Mouse (Mus musculus): Measurements from ENCODE around the gene Wwc2. TPM values are rescaled to one million over a fixed set of nuclear protein-coding genes. Genes with fewer than 3 reads are reported as not detected.

Gene Wwc2
- total and polyA plus RNA-seq, 2 experiments from 2014 or later = 5.3 to 11.2 TPM

GRCm38 (mm10) chr8:47902704-47903103 is 88.0 kb downstream of the Wwc2 start:
- TF ChIP-seq CTCF (IDR thresholded peaks at IDR 0.05; ENCODE audit: low read depth) = no peak
- 94% methylated on average over 3 of the region's 3 CpGs for WGBS
- no peak overlapping the region for H3K27ac ChIP-seq
- DNase-seq (ENCODE audit: low spot score) (no peak), ATAC-seq (no peak)
- no peak overlapping the region for H3K4me2 ChIP-seq (ENCODE audit: low read depth, low read length)
- H3K9ac ChIP-seq (replicated peaks; ENCODE audit: low read length) = no peak overlapping the region
- H3K4me3 ChIP-seq (ENCODE audit: low read length) = no peak overlapping the region
- no peaks in the 10 kb centered on the region for H3K4me1 ChIP-seq (ENCODE audit: insufficient read depth, low read length)
- no peaks in the 10 kb centered on the region for H3K27me3 ChIP-seq (ENCODE audit: insufficient read depth, low read length)
- H3K36me3 ChIP-seq (ENCODE audit: insufficient read depth, low read length) = no peaks in the 10 kb centered on the region
- no peaks in the 10 kb centered on the region for H3K9me3 ChIP-seq (ENCODE audit: low read length)

- DNase-seq (ENCODE audit: low spot score) (no peak), ATAC-seq (no peak)
- no peak for TF ChIP-seq CTCF (IDR thresholded peaks at IDR 0.05; ENCODE audit: low read depth)
- 93% methylated on average over 9 of the region's 9 CpGs for WGBS
- H3K4me3 ChIP-seq (ENCODE audit: low read length) = no peak overlapping the region
- no peaks in the 10 kb centered on the region for H3K27me3 ChIP-seq (ENCODE audit: insufficient read depth, low read length)
- H3K4me2 ChIP-seq (ENCODE audit: low read depth, low read length) = no peak overlapping the region
- no peaks in the 10 kb centered on the region for H3K4me1 ChIP-seq (ENCODE audit: insufficient read depth, low read length)
- no peak overlapping the region for H3K9ac ChIP-seq (replicated peaks; ENCODE audit: low read length)
- H3K9me3 ChIP-seq (ENCODE audit: low read length) = no peaks in the 10 kb centered on the region
- H3K36me3 ChIP-seq (ENCODE audit: insufficient read depth, low read length) = no peaks in the 10 kb centered on the region
- no peak overlapping the region for H3K27ac ChIP-seq
These were observed 90.4 kb downstream of the Wwc2 start for GRCm38 (mm10) chr8:47900361-47900760.

- no peak overlapping the region for H3K27ac ChIP-seq
- no peak overlapping the region for H3K4me3 ChIP-seq (ENCODE audit: low read length)
- H3K4me1 ChIP-seq (ENCODE audit: insufficient read depth, low read length) = no peaks in the 10 kb centered on the region
- ATAC-seq (no peak), DNase-seq (ENCODE audit: low spot score) (no peak)
- no peaks in the 10 kb centered on the region for H3K36me3 ChIP-seq (ENCODE audit: insufficient read depth, low read length)
- H3K9me3 ChIP-seq (ENCODE audit: low read length) = no peaks in the 10 kb centered on the region
- WGBS = 95% methylated on average over 3 of the region's 3 CpGs
- no peak for TF ChIP-seq CTCF (IDR thresholded peaks at IDR 0.05; ENCODE audit: low read depth)
- no peaks in the 10 kb centered on the region for H3K27me3 ChIP-seq (ENCODE audit: insufficient read depth, low read length)
- H3K4me2 ChIP-seq (ENCODE audit: low read depth, low read length) = no peak overlapping the region
- H3K9ac ChIP-seq (replicated peaks; ENCODE audit: low read length) = no peak overlapping the region
These were observed 90.8 kb downstream of the Wwc2 start for GRCm38 (mm10) chr8:47899891-47900290.

- no peak for TF ChIP-seq CTCF (IDR thresholded peaks at IDR 0.05; ENCODE audit: low read depth)
- Histone ChIP-seq H3K36me3 (ENCODE audit: insufficient read depth, low read length) (no peaks in the 10 kb centered on the region), H3K27ac (no peak overlapping the region), H3K4me3 (ENCODE audit: low read length) (no peak overlapping the region), H3K9me3 (ENCODE audit: low read length) (no peaks in the 10 kb centered on the region), H3K4me1 (ENCODE audit: insufficient read depth, low read length) (0 out of 2 replicates have a peak, but pooled peaks cover 3% of the 10 kb centered on the region), H3K4me2 (ENCODE audit: low read depth, low read length) (no peak overlapping the region), H3K27me3 (ENCODE audit: insufficient read depth, low read length) (no peaks in the 10 kb centered on the region), H3K9ac (replicated peaks; ENCODE audit: low read length) (no peak overlapping the region)
- over 99% methylated on average over 3 of the region's 3 CpGs for WGBS
- DNase-seq (ENCODE audit: low spot score) (no peak), ATAC-seq (no peak)
These were observed 98.3 kb downstream of the Wwc2 start for GRCm38 (mm10) chr8:47892419-47892818.

GRCm38 (mm10) chr8:47891641-47892040 is 99.1 kb downstream of the Wwc2 start:
- 0 out of 2 replicates have a peak, but pooled peaks cover 3% of the 10 kb centered on the region for H3K4me1 ChIP-seq (ENCODE audit: insufficient read depth, low read length)
- ATAC-seq = no peak
- WGBS = 71% methylated on average over 13 of the region's 13 CpGs

GRCm38 (mm10) chr8:47890814-47891210 is 99.9 kb downstream of the Wwc2 start:
- H3K4me3 ChIP-seq (ENCODE audit: low read length) = no peak overlapping the region
- ATAC-seq (no peak), DNase-seq (ENCODE audit: low spot score) (no peak)
- H3K27me3 ChIP-seq (ENCODE audit: insufficient read depth, low read length) = no peaks in the 10 kb centered on the region
- no peaks in the 10 kb centered on the region for H3K9me3 ChIP-seq (ENCODE audit: low read length)
- H3K4me2 ChIP-seq (ENCODE audit: low read depth, low read length) = no peak overlapping the region
- WGBS = 79% methylated on average over 13 of the region's 13 CpGs
- no peaks in the 10 kb centered on the region for H3K36me3 ChIP-seq (ENCODE audit: insufficient read depth, low read length)
- 0 out of 2 replicates have a peak, but pooled peaks cover 3% of the 10 kb centered on the region for H3K4me1 ChIP-seq (ENCODE audit: insufficient read depth, low read length)
- no peak overlapping the region for H3K9ac ChIP-seq (replicated peaks; ENCODE audit: low read length)
- no peak overlapping the region for H3K27ac ChIP-seq
- no peak for TF ChIP-seq CTCF (IDR thresholded peaks at IDR 0.05; ENCODE audit: low read depth)

More at GRCm38 (mm10) chr8:47891641-47892040, 99.1 kb downstream of the Wwc2 start:
- no peaks in the 10 kb centered on the region for H3K27me3 ChIP-seq (ENCODE audit: insufficient read depth, low read length)
- no peak overlapping the region for H3K27ac ChIP-seq
- H3K9me3 ChIP-seq (ENCODE audit: low read length) = no peaks in the 10 kb centered on the region
- H3K9ac ChIP-seq (replicated peaks; ENCODE audit: low read length) = no peak overlapping the region
- H3K36me3 ChIP-seq (ENCODE audit: insufficient read depth, low read length) = no peaks in the 10 kb centered on the region
- no peak for DNase-seq (ENCODE audit: low spot score)
- TF ChIP-seq CTCF (IDR thresholded peaks at IDR 0.05; ENCODE audit: low read depth) = no peak
- H3K4me3 ChIP-seq (ENCODE audit: low read length) = no peak overlapping the region
- H3K4me2 ChIP-seq (ENCODE audit: low read depth, low read length) = no peak overlapping the region

GRCm38 (mm10) chr8:47889936-47890813 is 100.5 kb downstream of the Wwc2 start:
- no peak overlapping the region for H3K27ac ChIP-seq
- WGBS = 58% methylated on average over 23 of the region's 23 CpGs

More at GRCm38 (mm10) chr8:47889936-47890813, 100.5 kb downstream of the Wwc2 start:
- Histone ChIP-seq H3K9me3 (ENCODE audit: low read length) (no peaks in the 10 kb centered on the region), H3K27me3 (ENCODE audit: insufficient read depth, low read length) (no peaks in the 10 kb centered on the region), H3K4me1 (ENCODE audit: insufficient read depth, low read length) (0 out of 2 replicates have a peak, but pooled peaks cover 3% of the 10 kb centered on the region), H3K4me2 (ENCODE audit: low read depth, low read length) (0 out of 2 replicates have a peak overlapping the region, but pooled peaks have one; percentile 18), H3K4me3 (ENCODE audit: low read length) (no peak overlapping the region), H3K9ac (replicated peaks; ENCODE audit: low read length) (no peak overlapping the region), H3K36me3 (ENCODE audit: insufficient read depth, low read length) (no peaks in the 10 kb centered on the region)
- TF ChIP-seq CTCF (IDR thresholded peaks at IDR 0.05; ENCODE audit: low read depth) = no peak
- ATAC-seq (0 out of 2 replicates have a peak, but pooled peaks have one; percentile 62), DNase-seq (ENCODE audit: low spot score) (peak; percentile 19)

All from hindbrain, postnatal 0 days (tissue).